Comparison of ENCODE assay signal across 28 mouse cellular contexts in genomic region chr7:72145726-72146520, GRCm38 (mm10).
"Had no signal": no experiment of that assay in that cellular context is flagged by ENCODE, and none has a peak within 500 bp of the region (broad histone marks: within the 10 kb centered on the region; RNA-seq: fewer than 3 reads in every experiment).

No protein-coding gene starts in this region.

- H3K9me3 ChIP-seq: heart, embryonic 10.5 days; heart, embryonic 12.5 days; hindbrain, embryonic 10.5 days; hindbrain, embryonic 12.5 days; intestine, embryonic 15.5 days; limb, embryonic 12.5 days; limb, embryonic 15.5 days; liver, embryonic 12.5 days had no signal

- H3K27ac ChIP-seq: gastrocnemius, adult 2 months; heart, embryonic 10.5 days; hindbrain, embryonic 10.5 days; hindbrain, embryonic 12.5 days; hindbrain, embryonic 14.5 days; intestine, embryonic 15.5 days; layer of hippocampus, adult 2 months; limb, embryonic 12.5 days; limb, embryonic 15.5 days; liver, embryonic 12.5 days; liver, embryonic 14.5 days had no signal

- DNase-seq: gastrocnemius, adult 2 months; gastrocnemius, postnatal 10 days; gastrocnemius, postnatal 25 days; heart, adult 18-20 months; heart, postnatal 10 days; heart, postnatal 4 days; kidney, adult 18-20 months; kidney, adult 8-10 months; kidney, postnatal 10 days; kidney, postnatal 25 days; kidney, postnatal 4 days; layer of hippocampus, adult 9-11 months; layer of hippocampus, postnatal 36 days; left cerebral cortex, postnatal 4 days had no signal

- H3K27me3 ChIP-seq: heart, embryonic 12.5 days; hindbrain, embryonic 12.5 days; intestine, embryonic 15.5 days; limb, embryonic 15.5 days; liver, embryonic 12.5 days had no signal

- H3K9ac ChIP-seq: heart, embryonic 12.5 days; hindbrain, embryonic 12.5 days; hindbrain, embryonic 14.5 days; intestine, embryonic 15.5 days; limb, embryonic 12.5 days; limb, embryonic 15.5 days; liver, embryonic 12.5 days; liver, embryonic 14.5 days had no signal

- H3K4me3 ChIP-seq: gastrocnemius, adult 2 months; heart, embryonic 10.5 days; heart, embryonic 12.5 days; hindbrain, embryonic 10.5 days; hindbrain, embryonic 12.5 days; intestine, embryonic 15.5 days; layer of hippocampus, adult 2 months; limb, embryonic 12.5 days; limb, embryonic 15.5 days; liver, embryonic 12.5 days had no signal

- H3K4me1 ChIP-seq: heart, embryonic 10.5 days; heart, embryonic 12.5 days; intestine, embryonic 15.5 days; liver, embryonic 12.5 days had no signal

- H3K36me3 ChIP-seq: heart, embryonic 10.5 days; heart, embryonic 12.5 days; hindbrain, embryonic 10.5 days; hindbrain, embryonic 12.5 days; intestine, embryonic 15.5 days; limb, embryonic 12.5 days; limb, embryonic 15.5 days; liver, embryonic 12.5 days had no signal

- H3K4me2 ChIP-seq: heart, embryonic 12.5 days; hindbrain, embryonic 12.5 days; hindbrain, embryonic 14.5 days; intestine, embryonic 15.5 days; limb, embryonic 15.5 days; liver, embryonic 12.5 days had no signal

- ATAC-seq: hindbrain, embryonic 16.5 days; inflammation-experienced regulatory T-cells, adult 6 months; intestine, embryonic 15.5 days; intestine, postnatal 0 days; liver, embryonic 12.5 days had no signal
